ENCODE assay signal across 8 mouse cellular contexts in the genomic region with DNA sequence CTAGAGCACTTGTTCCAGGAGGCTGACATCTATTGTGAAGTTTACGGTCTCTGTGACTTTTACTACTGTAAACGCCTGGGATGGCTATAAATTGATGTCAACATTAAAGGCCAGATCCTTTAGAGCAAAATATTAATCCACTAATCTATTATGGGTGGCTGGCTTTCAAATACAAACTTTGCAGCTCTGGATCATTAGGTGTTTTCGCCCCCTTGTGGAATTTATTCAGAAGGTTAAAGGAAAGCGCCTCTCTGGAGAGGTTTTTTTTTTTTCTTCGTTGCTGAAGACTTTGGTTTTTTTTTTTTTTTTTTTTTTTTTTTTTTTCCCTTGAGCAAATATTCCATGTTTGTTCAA. TPM values are rescaled to one million over a fixed set of nuclear protein-coding genes. Genes with fewer than 3 reads are reported as not detected.
DNase-seq lines count a peak whose midpoint lies in the region; ATAC-seq and TF ChIP-seq lines count a peak whose summit lies in the region.

No protein-coding gene starts in this region.

- no peaks in the 10 kb centered on the region for H3K4me1 ChIP-seq in ES-E14 (ENCODE audit: control insufficient read depth in 2 of 2, insufficient read depth in 2 of 2, low read length in 2 of 2, poor library complexity in 1 of 2)
- H3K4me1 ChIP-seq in kidney, embryonic 15.5 days = peaks cover 40% of the 10 kb centered on the region
- H3K4me1 ChIP-seq in midbrain, embryonic 10.5 days = peaks cover 44% of the 10 kb centered on the region

- under 1% methylated on average over 5 of the region's 5 CpGs for WGBS in kidney, embryonic 15.5 days
- WGBS in midbrain, embryonic 10.5 days = 16% methylated on average over 5 of the region's 5 CpGs

- no peaks in the 10 kb centered on the region for H3K9me3 ChIP-seq in ES-E14 (ENCODE audit: control insufficient read depth, insufficient read depth, low read depth, low read length)
- H3K9me3 ChIP-seq in kidney, embryonic 15.5 days (replicated peaks) = no peaks in the 10 kb centered on the region
- no peaks in the 10 kb centered on the region for H3K9me3 ChIP-seq in midbrain, embryonic 10.5 days (replicated peaks)

- in situ Hi-C loops in ES-E14 (cut with MboI; ENCODE audit: low sequenced_read_pairs in 2 of 2, unreplicated experiment in 2 of 2) = loop anchor here (25.0 kb wide), 1 partner anchor 459 kb away; no protein-coding TSS in a partner anchor

- no peak overlapping the region for H3K9ac ChIP-seq in ES-E14 (ENCODE audit: insufficient read depth, low read depth, low read length, poor library complexity, severe bottlenecking)
- no peak overlapping the region for H3K9ac ChIP-seq in kidney, embryonic 15.5 days

- intact Hi-C loops in gastrocnemius, adult 2 months (cut with DNase I) = loop anchor here (5.0 to 10.0 kb wide), 2 partner anchors 1091 to 1153 kb away; no protein-coding TSS in a partner anchor

- peak overlapping the region; percentile 93 for H3K4me3 ChIP-seq in gastrocnemius, adult 2 months
- no peak overlapping the region for H3K4me3 ChIP-seq in ES-E14 (ENCODE audit: insufficient read depth in 1 of 2, low read depth in 1 of 2, low read length in 2 of 2, poor library complexity in 1 of 2, severe bottlenecking in 1 of 2)
- H3K4me3 ChIP-seq in kidney, embryonic 15.5 days (replicated peaks) = peak overlapping the region; percentile 10; the same call in 1 of the 2 replicates
- H3K4me3 ChIP-seq in midbrain, embryonic 10.5 days = peak overlapping the region; percentile 20; the same call in 1 of the 2 replicates

- H3K27me3 ChIP-seq in kidney, embryonic 15.5 days = no peaks in the 10 kb centered on the region
- H3K27me3 ChIP-seq in midbrain, embryonic 10.5 days (ENCODE audit: low read depth, poor library complexity, severe bottlenecking) = no peaks in the 10 kb centered on the region

- ATAC-seq in kidney, embryonic 15.5 days (replicated peaks; ENCODE audit: low FRiP score) = peak; percentile 7; the same call in 1 of the 2 replicates
- ATAC-seq in granulocyte monocyte progenitor cell, adult 5-6 weeks (replicated peaks; ENCODE audit: poor library complexity, severe bottlenecking) = no peak

- H3K4me2 ChIP-seq in kidney, embryonic 15.5 days = peak overlapping the region; percentile 81

- peaks cover 5% of the 10 kb centered on the region; the same call in 1 of the 2 replicates for H3K36me3 ChIP-seq in ES-E14 (ENCODE audit: control insufficient read depth, insufficient read depth, low read length, poor library complexity, severe bottlenecking)
- H3K36me3 ChIP-seq in kidney, embryonic 15.5 days = peaks cover 4% of the 10 kb centered on the region; the same call in 1 of the 2 replicates
- H3K36me3 ChIP-seq in midbrain, embryonic 10.5 days = peaks cover 20% of the 10 kb centered on the region

- TF ChIP-seq CTCF in gastrocnemius, adult 2 months (IDR thresholded peaks at IDR 0.05) = peak; percentile 67

- peak overlapping the region; percentile 99 for H3K27ac ChIP-seq in gastrocnemius, adult 2 months
- H3K27ac ChIP-seq in ES-E14 (ENCODE audit: insufficient read depth, low read depth, low read length, poor library complexity, severe bottlenecking) = no peak overlapping the region
- peak overlapping the region; percentile 82 for H3K27ac ChIP-seq in kidney, embryonic 15.5 days
- H3K27ac ChIP-seq in midbrain, embryonic 10.5 days (replicated peaks) = peak overlapping the region; percentile 69

- no peak for DNase-seq in gastrocnemius, adult 2 months
- no peak for DNase-seq in gastrocnemius, adult 8-10 months (ENCODE audit: low spot score in 2 of 2)
- no peak for DNase-seq in ES-E14 (ENCODE audit: low read depth, low spot score)
- DNase-seq in fibroblast of lung, adult 2 months (ENCODE audit: low read depth) = peak; percentile 40
- DNase-seq in midbrain, embryonic 10.5 days (ENCODE audit: low spot score) = no peak
- no peak for DNase-seq in right cerebral cortex, postnatal 10 days (ENCODE audit: low spot score in 2 of 2)

TF ChIP-seq in ES-E14, 5 proteins besides CTCF, POLR2A, EP300 and RAD21:
- TF ChIP-seq HCFC1 (IDR thresholded peaks at IDR 0.05; ENCODE audit: borderline replicate concordance, insufficient read depth, low read length) = no peak
- TF ChIP-seq ZC3H11A (IDR thresholded peaks at IDR 0.05; ENCODE audit: borderline replicate concordance, low read depth, low read length) = peak; percentile 46; the same call in 1 of the 2 replicates
- peak; percentile 99 for TF ChIP-seq ZNF384 (IDR thresholded peaks at IDR 0.05; ENCODE audit: low read depth, low read length)

RNA-seq across cellular contexts. Expression of a gene that starts 4.9 kb away (rescaled TPM):
- total RNA-seq in gastrocnemius, adult 2 months (2021) = 100 to 1,000 TPM in 1 of 2 experiments, 10 to 100 TPM in 1; 28.6 to 114 TPM
- 10 to 100 TPM; 30.2 to 66.6 (median 41.0) TPM for total RNA-seq in gastrocnemius, adult 8-10 months (2022)
- 22.1 and 30.0 TPM in 2 replicates for total RNA-seq in ES-E14 (2012; rRNA removed)
- 76.3 and 77.4 TPM in 2 replicates for polyA plus RNA-seq in kidney, embryonic 15.5 days (2015; fragmentation: Nextera tagmentation; extraction: Ambion mirVana)
- polyA plus RNA-seq in midbrain, embryonic 10.5 days (2016; fragmentation: Nextera tagmentation; extraction: Ambion mirVana) = 59.6 and 60.1 TPM in 2 replicates
- 96.5 and 128 TPM in 2 replicates for total RNA-seq in granulocyte monocyte progenitor cell, adult 5-6 weeks (2014; fragmentation: Nextera tagmentation)
- total RNA-seq in granulocyte monocyte progenitor cell, adult 5-6 weeks (2017) = 50.0 and 64.9 TPM in 2 replicates

Comparison
In these comparisons a context has a peak if more than half of its experiments do, and no peak if none do; other contexts are left out.
1. H3K4me3 ChIP-seq: peak in gastrocnemius, adult 2 months (single experiment), kidney, embryonic 15.5 days (single experiment) and midbrain, embryonic 10.5 days (single experiment); none in ES-E14 (0 of 2).